Mouse (Mus musculus): Measurements from ENCODE around the gene Ephb1. TPM values are rescaled to one million over a fixed set of nuclear protein-coding genes. Genes with fewer than 3 reads are reported as not detected.

Ephb1 gene
- polyA plus RNA-seq, 1 experiment from 2014 or later, result 12.8 TPM

- no peak overlapping the region for H3K27ac ChIP-seq (ENCODE audit: low read depth)
- no peak for DNase-seq (ENCODE audit: low spot score)
- 33% methylated on average over 6 of the region's 6 CpGs for WGBS
Measured at GRCm38 (mm10) chr9:101971806-101972205, 382.7 kb downstream of the Ephb1 start.

GRCm38 (mm10) chr9:101956228-101956627 lies 398.3 kb downstream of the Ephb1 start:
- WGBS, result 28% methylated on average over 4 of the region's 4 CpGs
- Histone ChIP-seq H3K36me3 (ENCODE audit: control insufficient read depth, insufficient read depth, low read length) (no peaks in the 10 kb centered on the region), H3K9ac (ENCODE audit: low read length) (no peak overlapping the region), H3K4me1 (replicated peaks; ENCODE audit: control insufficient read depth, insufficient read depth, low read length) (no peaks in the 10 kb centered on the region), H3K27me3 (replicated peaks; ENCODE audit: control insufficient read depth, insufficient read depth, low read length) (no peaks in the 10 kb centered on the region), H3K4me2 (ENCODE audit: low read length) (no peak overlapping the region), H3K27ac (ENCODE audit: low read depth) (no peak overlapping the region), H3K9me3 (ENCODE audit: control insufficient read depth, low read length) (no peaks in the 10 kb centered on the region), H3K4me3 (ENCODE audit: low read depth, low read length) (no peak overlapping the region)
- DNase-seq (ENCODE audit: low spot score), result no peak
- ATAC-seq (replicated peaks; ENCODE audit: low FRiP score, low TSS enrichment, low read depth), result no peak

More at GRCm38 (mm10) chr9:101971806-101972205, 382.7 kb downstream of the Ephb1 start:
- Histone ChIP-seq H3K27me3 (replicated peaks; ENCODE audit: control insufficient read depth, insufficient read depth, low read length) (no peaks in the 10 kb centered on the region), H3K4me3 (ENCODE audit: low read depth, low read length) (no peak overlapping the region), H3K4me1 (replicated peaks; ENCODE audit: control insufficient read depth, insufficient read depth, low read length) (no peaks in the 10 kb centered on the region), H3K9ac (ENCODE audit: low read length) (no peak overlapping the region), H3K36me3 (ENCODE audit: control insufficient read depth, insufficient read depth, low read length) (no peaks in the 10 kb centered on the region), H3K4me2 (ENCODE audit: low read length) (no peak overlapping the region), H3K9me3 (ENCODE audit: control insufficient read depth, low read length) (no peaks in the 10 kb centered on the region)
- ATAC-seq (replicated peaks; ENCODE audit: low FRiP score, low TSS enrichment, low read depth), result no peak

GRCm38 (mm10) chr9:101954529-101954928 lies 400.0 kb downstream of the Ephb1 start:
- Histone ChIP-seq H3K27me3 (replicated peaks; ENCODE audit: control insufficient read depth, insufficient read depth, low read length) (no peaks in the 10 kb centered on the region), H3K9me3 (ENCODE audit: control insufficient read depth, low read length) (no peaks in the 10 kb centered on the region), H3K9ac (ENCODE audit: low read length) (no peak overlapping the region), H3K4me3 (ENCODE audit: low read depth, low read length) (no peak overlapping the region), H3K27ac (ENCODE audit: low read depth) (no peak overlapping the region), H3K4me2 (ENCODE audit: low read length) (no peak overlapping the region), H3K4me1 (replicated peaks; ENCODE audit: control insufficient read depth, insufficient read depth, low read length) (no peaks in the 10 kb centered on the region), H3K36me3 (ENCODE audit: control insufficient read depth, insufficient read depth, low read length) (no peaks in the 10 kb centered on the region)
- ATAC-seq (replicated peaks; ENCODE audit: low FRiP score, low TSS enrichment, low read depth), result no peak
- WGBS, result 82% methylated on average over 4 of the region's 4 CpGs
- no peak for DNase-seq (ENCODE audit: low spot score)

- H3K9ac ChIP-seq (ENCODE audit: low read length), result no peak overlapping the region
- no peaks in the 10 kb centered on the region for H3K27me3 ChIP-seq (replicated peaks; ENCODE audit: control insufficient read depth, insufficient read depth, low read length)
- H3K36me3 ChIP-seq (ENCODE audit: control insufficient read depth, insufficient read depth, low read length), result no peaks in the 10 kb centered on the region
- H3K27ac ChIP-seq (ENCODE audit: low read depth), result no peak overlapping the region
- WGBS, result 27% methylated on average over 3 of the region's 3 CpGs
- ATAC-seq (replicated peaks; ENCODE audit: low FRiP score, low TSS enrichment, low read depth), result no peak
- no peak overlapping the region for H3K4me3 ChIP-seq (ENCODE audit: low read depth, low read length)
- no peaks in the 10 kb centered on the region for H3K4me1 ChIP-seq (replicated peaks; ENCODE audit: control insufficient read depth, insufficient read depth, low read length)
- no peak for DNase-seq (ENCODE audit: low spot score)
- H3K9me3 ChIP-seq (ENCODE audit: control insufficient read depth, low read length), result no peaks in the 10 kb centered on the region
- no peak overlapping the region for H3K4me2 ChIP-seq (ENCODE audit: low read length)
Measured at GRCm38 (mm10) chr9:101950101-101950500, 404.4 kb downstream of the Ephb1 start.

- H3K9ac ChIP-seq (ENCODE audit: low read length), result no peak overlapping the region
- 93% methylated on average over 4 of the region's 4 CpGs for WGBS
- H3K27ac ChIP-seq (ENCODE audit: low read depth), result no peak overlapping the region
Measured at GRCm38 (mm10) chr9:101945814-101946213, 408.7 kb downstream of the Ephb1 start.

GRCm38 (mm10) chr9:101945326-101945725 lies 409.2 kb downstream of the Ephb1 start:
- Histone ChIP-seq H3K9ac (ENCODE audit: low read length) (no peak overlapping the region), H3K27me3 (replicated peaks; ENCODE audit: control insufficient read depth, insufficient read depth, low read length) (no peaks in the 10 kb centered on the region), H3K4me1 (replicated peaks; ENCODE audit: control insufficient read depth, insufficient read depth, low read length) (no peaks in the 10 kb centered on the region), H3K4me2 (ENCODE audit: low read length) (no peak overlapping the region), H3K9me3 (ENCODE audit: control insufficient read depth, low read length) (no peaks in the 10 kb centered on the region), H3K4me3 (ENCODE audit: low read depth, low read length) (no peak overlapping the region), H3K27ac (ENCODE audit: low read depth) (no peak overlapping the region), H3K36me3 (ENCODE audit: control insufficient read depth, insufficient read depth, low read length) (no peaks in the 10 kb centered on the region)
- ATAC-seq (replicated peaks; ENCODE audit: low FRiP score, low TSS enrichment, low read depth) (no peak), DNase-seq (ENCODE audit: low spot score) (no peak)
- 69% methylated on average over 7 of the region's 7 CpGs for WGBS

More at GRCm38 (mm10) chr9:101945814-101946213, 408.7 kb downstream of the Ephb1 start:
- DNase-seq (ENCODE audit: low spot score) (no peak), ATAC-seq (replicated peaks; ENCODE audit: low FRiP score, low TSS enrichment, low read depth) (no peak)
- no peak overlapping the region for H3K4me3 ChIP-seq (ENCODE audit: low read depth, low read length)
- H3K4me1 ChIP-seq (replicated peaks; ENCODE audit: control insufficient read depth, insufficient read depth, low read length), result no peaks in the 10 kb centered on the region
- H3K27me3 ChIP-seq (replicated peaks; ENCODE audit: control insufficient read depth, insufficient read depth, low read length), result no peaks in the 10 kb centered on the region
- no peak overlapping the region for H3K4me2 ChIP-seq (ENCODE audit: low read length)
- H3K9me3 ChIP-seq (ENCODE audit: control insufficient read depth, low read length), result no peaks in the 10 kb centered on the region
- no peaks in the 10 kb centered on the region for H3K36me3 ChIP-seq (ENCODE audit: control insufficient read depth, insufficient read depth, low read length)

- Histone ChIP-seq H3K27ac (ENCODE audit: low read depth) (no peak overlapping the region), H3K4me2 (ENCODE audit: low read length) (no peak overlapping the region), H3K9me3 (ENCODE audit: control insufficient read depth, low read length) (no peaks in the 10 kb centered on the region), H3K27me3 (replicated peaks; ENCODE audit: control insufficient read depth, insufficient read depth, low read length) (no peaks in the 10 kb centered on the region), H3K36me3 (ENCODE audit: control insufficient read depth, insufficient read depth, low read length) (no peaks in the 10 kb centered on the region), H3K4me1 (replicated peaks; ENCODE audit: control insufficient read depth, insufficient read depth, low read length) (no peaks in the 10 kb centered on the region), H3K9ac (ENCODE audit: low read length) (no peak overlapping the region), H3K4me3 (ENCODE audit: low read depth, low read length) (no peak overlapping the region)
- 85% methylated on average over 9 of the region's 9 CpGs for WGBS
- DNase-seq (ENCODE audit: low spot score) (no peak), ATAC-seq (replicated peaks; ENCODE audit: low FRiP score, low TSS enrichment, low read depth) (no peak)
Measured at GRCm38 (mm10) chr9:101942058-101942669, 412.3 kb downstream of the Ephb1 start.

- Histone ChIP-seq H3K4me2 (ENCODE audit: low read length) (no peak overlapping the region), H3K27me3 (replicated peaks; ENCODE audit: control insufficient read depth, insufficient read depth, low read length) (no peaks in the 10 kb centered on the region), H3K4me3 (ENCODE audit: low read depth, low read length) (no peak overlapping the region), H3K27ac (ENCODE audit: low read depth) (no peak overlapping the region), H3K9me3 (ENCODE audit: control insufficient read depth, low read length) (no peaks in the 10 kb centered on the region), H3K9ac (ENCODE audit: low read length) (no peak overlapping the region), H3K36me3 (ENCODE audit: control insufficient read depth, insufficient read depth, low read length) (no peaks in the 10 kb centered on the region), H3K4me1 (replicated peaks; ENCODE audit: control insufficient read depth, insufficient read depth, low read length) (no peaks in the 10 kb centered on the region)
- DNase-seq (ENCODE audit: low spot score) (no peak), ATAC-seq (replicated peaks; ENCODE audit: low FRiP score, low TSS enrichment, low read depth) (no peak)
- 65% methylated on average over 3 of the region's 3 CpGs for WGBS
Measured at GRCm38 (mm10) chr9:101940182-101940581, 414.3 kb downstream of the Ephb1 start.

- ATAC-seq (replicated peaks; ENCODE audit: low FRiP score, low TSS enrichment, low read depth), result no peak
- no peak for DNase-seq (ENCODE audit: low spot score)
- no peak overlapping the region for H3K4me2 ChIP-seq (ENCODE audit: low read length)
- H3K9me3 ChIP-seq (ENCODE audit: control insufficient read depth, low read length), result no peaks in the 10 kb centered on the region
- H3K27me3 ChIP-seq (replicated peaks; ENCODE audit: control insufficient read depth, insufficient read depth, low read length), result no peaks in the 10 kb centered on the region
- H3K36me3 ChIP-seq (ENCODE audit: control insufficient read depth, insufficient read depth, low read length), result no peaks in the 10 kb centered on the region
- no peak overlapping the region for H3K9ac ChIP-seq (ENCODE audit: low read length)
- H3K4me3 ChIP-seq (ENCODE audit: low read depth, low read length), result no peak overlapping the region
- H3K27ac ChIP-seq (ENCODE audit: low read depth), result no peak overlapping the region
- WGBS, result 69% methylated on average over 5 of the region's 5 CpGs
- no peaks in the 10 kb centered on the region for H3K4me1 ChIP-seq (replicated peaks; ENCODE audit: control insufficient read depth, insufficient read depth, low read length)
Measured at GRCm38 (mm10) chr9:101939006-101939405, 415.5 kb downstream of the Ephb1 start.
